Mouse (Mus musculus) heart, postnatal 4 days (tissue): ENCODE measurements around the gene Terf2ip. TPM values are rescaled to one million over a fixed set of nuclear protein-coding genes. Genes with fewer than 3 reads are reported as not detected.
A peak's percentile ranks its signal among the peaks of the same experiment; 100 is the strongest.

Source experiments
- DNase-seq: peaks from one replicate; pipeline ENCODE4 v3.0.0; 2021
- total RNA-seq, 2 experiments: library from RNA; stranded (reverse); gene quantifications; 2 replicates each; pipeline ENCODE4 v1.2.3; 2021

Gene Terf2ip
- total RNA-seq, 2 experiments from 2014 or later = 11.3 to 12.6 TPM

DNA sequence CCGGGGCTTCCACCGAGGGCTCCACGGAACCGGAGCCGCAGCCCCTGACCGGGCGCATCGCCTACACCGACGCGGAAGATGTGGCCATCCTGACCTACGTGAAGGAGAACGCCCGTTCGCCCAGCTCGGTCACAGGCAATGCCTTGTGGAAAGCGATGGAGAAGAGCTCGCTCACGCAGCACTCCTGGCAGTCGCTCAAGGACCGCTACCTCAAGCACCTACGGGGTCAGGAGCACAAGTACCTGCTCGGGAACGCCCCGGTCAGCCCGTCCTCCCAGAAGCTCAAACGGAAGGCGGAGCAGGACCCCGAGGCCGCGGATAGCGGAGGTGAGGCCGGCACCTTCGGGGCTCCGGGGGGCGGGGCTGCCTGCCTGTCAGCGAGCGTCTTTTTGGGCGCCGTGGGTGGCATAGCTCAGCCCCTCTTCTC is 631 bp downstream of the Terf2ip start:
- peak; percentile 38 for DNase-seq

- no peak for DNase-seq
Measured at GRCm38 (mm10) chr8:112014936-112015335, 3.7 kb downstream of the Terf2ip start, which contains the start of gene Gm6793. Gene Gm6793, minus strand, starts transcription at chr8:112015036.

DNA sequence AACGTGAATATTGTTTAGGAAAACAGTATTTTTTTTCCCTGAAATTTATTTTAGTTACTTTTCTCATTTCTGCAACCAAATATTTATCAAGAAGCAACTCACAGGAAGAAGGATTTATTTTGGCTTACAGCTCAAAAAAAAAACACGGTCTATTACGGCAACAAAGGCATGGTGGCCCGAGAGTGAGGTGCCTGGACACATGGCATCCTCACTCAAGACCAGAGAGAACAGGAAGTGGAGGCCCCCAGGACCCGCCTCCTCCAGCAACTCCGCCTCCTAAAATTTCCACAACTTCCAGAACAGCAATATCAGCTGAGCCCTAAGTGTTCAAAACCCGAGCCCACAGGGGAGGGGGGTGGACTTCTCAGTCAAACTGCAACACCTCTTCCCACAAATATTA is 18.3 kb downstream of the Terf2ip start:
- DNase-seq = no peak

GRCm38 (mm10) chr8:112030663-112031062 is 19.5 kb downstream of the Terf2ip start:
- no peak for DNase-seq

- no peak for DNase-seq
Measured at GRCm38 (mm10) chr8:112033071-112033470, 21.9 kb downstream of the Terf2ip start.

GRCm38 (mm10) chr8:112034603-112035002 is 23.4 kb downstream of the Terf2ip start:
- DNase-seq = peak; percentile 35

DNA sequence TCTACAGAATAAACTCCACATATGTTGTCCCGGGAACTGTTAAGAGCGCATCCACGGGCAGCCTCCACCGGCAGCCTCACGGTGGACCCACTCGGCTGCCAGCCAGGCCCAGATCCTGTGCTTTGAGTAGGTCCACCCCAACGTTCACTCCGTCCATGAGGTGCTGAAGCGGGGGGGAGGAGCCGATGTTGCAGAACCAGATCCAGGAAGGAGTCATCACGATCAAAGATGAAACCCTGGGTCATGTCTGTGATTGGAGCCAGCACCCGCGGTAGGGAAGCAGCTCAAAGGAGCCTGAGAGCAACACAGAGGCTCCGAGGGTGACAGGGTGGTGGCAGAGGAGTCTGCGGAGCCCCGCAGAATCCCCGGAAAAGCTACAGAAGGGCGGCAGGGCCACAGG is 26.3 kb downstream of the Terf2ip start:
- DNase-seq = no peak

DNA sequence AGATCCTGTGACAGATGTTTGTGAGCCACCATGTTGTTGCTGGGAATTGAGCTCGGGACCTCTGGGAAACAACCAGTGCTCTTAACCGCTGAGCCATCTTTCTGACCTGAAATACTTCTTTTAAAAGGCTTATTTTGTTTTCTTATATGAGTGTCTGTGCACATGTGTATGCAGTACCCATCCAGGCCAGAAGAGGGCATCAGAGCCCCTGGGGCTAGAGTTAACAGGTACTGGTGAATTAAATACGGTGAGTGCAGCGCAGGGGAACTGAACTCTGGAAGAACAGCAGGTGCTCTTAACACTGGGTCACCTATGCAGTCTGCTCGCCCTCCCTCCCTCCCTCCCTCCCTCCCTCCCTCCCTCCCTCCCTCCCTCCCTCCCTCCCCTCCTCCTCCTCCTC is 34.0 kb downstream of the Terf2ip start:
- peak; percentile 16 for DNase-seq

DNA sequence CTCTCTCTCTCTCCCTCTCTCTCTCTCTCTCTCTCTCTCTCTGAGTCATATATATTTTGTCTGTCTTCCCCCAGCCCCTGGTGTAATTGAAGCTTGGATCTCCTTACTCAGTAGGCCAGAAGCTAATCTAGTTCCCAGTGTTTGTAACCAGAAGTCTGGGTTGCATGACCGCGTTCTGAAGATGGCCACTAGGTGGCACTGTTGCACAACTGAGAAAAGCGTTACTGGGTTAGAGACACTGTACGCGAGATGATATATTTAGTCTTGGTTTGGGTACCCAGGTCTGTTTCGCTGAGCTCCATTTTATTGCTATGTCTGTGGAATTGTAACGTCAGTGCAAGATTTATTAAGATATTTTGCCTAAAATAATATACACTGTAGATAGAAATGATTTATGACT is 34.7 kb downstream of the Terf2ip start:
- DNase-seq = peak; percentile 85

- no peak for DNase-seq
Measured at GRCm38 (mm10) chr8:112048293-112048692, 37.1 kb downstream of the Terf2ip start.

- DNase-seq = no peak
Measured at GRCm38 (mm10) chr8:112049984-112050383, 38.8 kb downstream of the Terf2ip start.

DNA sequence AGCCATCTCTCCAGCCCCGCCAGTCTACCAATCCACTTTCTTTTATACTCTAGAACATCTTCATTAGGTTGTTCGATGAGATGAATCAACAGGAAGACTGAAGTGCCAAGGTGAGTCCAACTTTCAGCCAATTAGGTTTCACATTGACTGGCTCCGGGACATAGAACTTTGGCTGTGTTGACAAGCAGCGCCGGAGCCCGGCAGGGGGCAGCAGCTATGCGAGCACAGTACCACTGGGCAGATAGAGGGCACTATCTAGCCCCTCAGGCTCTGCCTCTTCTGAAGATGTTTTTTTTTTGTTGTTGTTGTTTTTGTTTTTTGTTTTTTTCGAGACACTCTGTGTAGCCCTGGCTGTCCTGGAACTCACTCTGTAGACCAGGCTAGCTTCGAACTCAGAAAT is 40.3 kb downstream of the Terf2ip start:
- DNase-seq = no peak

GRCm38 (mm10) chr8:112054456-112054855 is 43.3 kb downstream of the Terf2ip start:
- no peak for DNase-seq

GRCm38 (mm10) chr8:112061372-112061771 is 50.2 kb downstream of the Terf2ip start:
- peak; percentile 18 for DNase-seq

Other genes starting within 250 kb of the Terf2ip start
- gene Cfdp1, start 157.1 kb upstream of the Terf2ip start, total RNA-seq = 10 to 100 TPM; 54.4 to 60.3 TPM
- 1 to 10 TPM; 2.8 to 2.9 TPM for gene Tmem170, start 134.6 kb upstream of the Terf2ip start, total RNA-seq
- gene Chst5, start 101.0 kb upstream of the Terf2ip start, total RNA-seq = not detected
- gene Tmem231, start 77.5 kb upstream of the Terf2ip start, total RNA-seq = 1 to 10 TPM; 1.9 to 2.9 TPM
- 100 to 1,000 TPM; 104 to 105 TPM for gene Gabarapl2, start 70.7 kb upstream of the Terf2ip start, total RNA-seq
- gene Adat1, start 19.1 kb upstream of the Terf2ip start, total RNA-seq = 1 to 10 TPM; 1.4 to 1.5 TPM
- gene Kars, start 75 bp upstream of the Terf2ip start, total RNA-seq = 100 to 1,000 TPM; 100 to 105 TPM
- under 1 TPM in 1 of 2 experiments, not detected in 1; 0.33 TPM for gene Gm6793, start 3.6 kb downstream of the Terf2ip start, total RNA-seq